Mouse (Mus musculus) thymus, postnatal 10 days (tissue): ENCODE results near the gene Lmo1.

ENCODE experiments used
- DNase-seq, 2 experiments: peaks; one replicate each; pipeline ENCODE4 v3.0.0; 2021; ENCODE audit warnings: low spot score in 2 of 2

Gene Lmo1

GRCm38 (mm10) chr7:109175670-109176625, 941 bp upstream of the Lmo1 start:
- no peak for DNase-seq

DNA sequence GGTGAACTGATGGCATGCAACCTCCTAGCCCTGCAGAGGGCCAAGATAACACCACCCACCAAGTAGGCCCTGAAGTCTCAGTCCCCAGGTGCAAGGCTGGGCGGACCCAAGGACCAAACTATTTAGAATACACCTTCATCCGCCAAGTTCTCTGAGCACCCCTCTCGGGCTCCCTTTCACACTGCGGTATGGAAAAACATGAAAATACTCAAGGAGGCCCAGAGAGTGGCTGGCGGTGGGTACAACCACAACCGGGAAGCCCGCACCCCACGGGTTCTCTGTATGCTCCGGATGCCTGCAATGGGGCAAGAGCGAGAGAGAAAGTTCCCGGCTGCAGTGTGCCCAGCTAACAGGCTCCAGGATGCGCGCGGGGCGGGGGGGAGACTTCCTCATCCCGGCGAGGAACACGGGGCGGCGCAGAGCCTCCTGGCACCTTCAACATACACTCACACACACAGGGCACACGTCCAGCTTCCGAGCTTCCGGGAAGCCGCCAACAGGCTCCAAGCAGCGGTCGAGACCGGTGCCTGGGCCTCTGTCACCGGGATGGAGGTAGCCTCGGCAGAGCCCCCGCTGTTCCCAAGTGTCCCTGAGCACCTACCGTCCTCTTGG, 564 bp downstream of the Lmo1 start:
- DNase-seq, result no peak

- no peak for DNase-seq
These were observed 3.1 kb downstream of the Lmo1 start for GRCm38 (mm10) chr7:109171874-109172273.

GRCm38 (mm10) chr7:109170441-109170820, 4.6 kb downstream of the Lmo1 start:
- DNase-seq, result peak; percentile 22 to 67

DNA sequence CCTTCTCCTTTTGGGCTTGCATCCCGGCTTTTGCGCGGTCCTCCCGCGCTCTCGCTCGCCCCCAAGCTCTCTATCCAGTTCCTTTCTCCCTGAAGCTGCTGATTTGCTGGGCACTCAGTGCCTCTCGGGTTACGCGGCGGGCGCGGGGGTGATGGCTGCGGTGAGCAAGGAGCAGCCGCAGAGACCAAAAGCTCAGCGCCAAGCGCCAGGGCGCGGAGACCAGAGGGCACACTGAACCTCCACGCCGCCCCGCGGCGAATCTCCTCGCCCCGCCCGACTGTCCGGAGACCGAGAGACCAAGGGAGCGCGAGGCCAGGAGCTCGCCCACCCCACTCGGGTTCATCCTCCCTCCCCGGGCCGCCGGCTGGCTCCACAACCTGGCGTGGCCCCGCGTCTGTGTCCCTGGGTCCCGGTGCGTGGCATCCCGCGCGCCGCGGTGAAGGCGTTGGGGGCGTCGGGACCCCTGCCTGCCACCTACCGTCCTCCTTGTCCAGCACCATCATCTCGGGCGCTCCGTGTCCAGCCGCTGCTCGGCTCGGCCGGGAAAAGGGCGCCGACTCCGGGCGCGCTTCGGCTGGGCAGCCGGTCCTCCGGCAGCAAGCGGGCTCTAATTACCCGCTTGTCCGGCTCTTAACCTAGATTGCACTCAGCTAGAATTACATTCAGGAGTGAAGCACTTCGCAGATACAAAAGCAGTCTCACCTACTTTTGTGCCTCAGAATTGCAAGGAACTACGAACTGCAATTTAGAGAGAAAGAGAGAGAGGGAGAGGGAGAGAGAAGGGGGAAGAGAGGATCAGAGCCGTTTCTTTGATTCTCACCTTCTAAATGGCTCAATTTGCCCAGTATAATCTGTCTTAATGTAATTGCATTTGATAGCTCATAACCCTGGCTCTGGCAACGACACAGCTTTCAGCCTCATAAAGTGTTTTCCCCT, 5.2 kb downstream of the Lmo1 start:
- no peak for DNase-seq

- no peak for DNase-seq
These were observed 6.3 kb downstream of the Lmo1 start for GRCm38 (mm10) chr7:109168716-109169115.

- no peak for DNase-seq
These were observed 8.9 kb downstream of the Lmo1 start for GRCm38 (mm10) chr7:109165931-109166585.

DNA sequence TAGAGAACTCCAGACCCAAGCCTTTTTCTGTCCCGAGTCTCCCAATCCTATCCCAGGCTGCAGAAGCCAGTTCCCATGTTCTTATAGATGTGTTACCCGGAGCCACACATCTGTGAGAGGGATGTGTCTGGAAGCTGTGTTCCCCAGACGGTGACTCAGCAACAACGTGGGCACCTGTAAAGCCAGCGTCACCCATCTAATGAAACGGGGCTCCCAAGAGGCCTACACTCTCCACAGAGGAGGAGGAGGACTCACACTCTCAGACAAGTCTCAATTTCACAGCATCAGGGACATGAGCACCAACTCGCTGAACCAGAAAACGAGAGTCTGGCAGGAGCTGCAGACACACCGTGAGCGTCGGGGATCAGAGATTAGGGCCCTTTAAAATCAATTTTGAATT, 20.7 kb downstream of the Lmo1 start:
- DNase-seq, result no peak

DNA sequence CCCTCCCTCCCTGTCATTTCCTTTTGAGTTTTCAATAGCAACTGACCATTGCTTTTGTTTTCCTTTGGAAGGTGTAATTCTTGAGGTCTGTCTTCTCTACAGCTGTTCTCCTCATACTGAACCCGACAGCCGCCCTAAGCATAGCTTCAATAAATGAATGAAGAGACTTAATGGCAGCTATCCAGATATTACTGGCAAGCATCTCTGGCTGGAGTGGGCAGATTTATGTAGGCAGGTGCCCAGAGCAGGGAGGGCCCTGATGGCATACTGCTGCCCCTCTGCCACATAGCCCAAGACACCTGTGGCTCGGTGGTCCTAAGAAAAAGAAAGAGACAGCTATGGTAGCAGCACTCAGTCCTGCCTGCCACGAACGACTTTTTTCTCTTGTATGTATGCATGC, 21.5 kb downstream of the Lmo1 start:
- no peak for DNase-seq

- no peak for DNase-seq
These were observed 23.9 kb downstream of the Lmo1 start for GRCm38 (mm10) chr7:109151088-109151487.

- DNase-seq, result no peak
These were observed 29.8 kb downstream of the Lmo1 start for GRCm38 (mm10) chr7:109145211-109145610.

DNA sequence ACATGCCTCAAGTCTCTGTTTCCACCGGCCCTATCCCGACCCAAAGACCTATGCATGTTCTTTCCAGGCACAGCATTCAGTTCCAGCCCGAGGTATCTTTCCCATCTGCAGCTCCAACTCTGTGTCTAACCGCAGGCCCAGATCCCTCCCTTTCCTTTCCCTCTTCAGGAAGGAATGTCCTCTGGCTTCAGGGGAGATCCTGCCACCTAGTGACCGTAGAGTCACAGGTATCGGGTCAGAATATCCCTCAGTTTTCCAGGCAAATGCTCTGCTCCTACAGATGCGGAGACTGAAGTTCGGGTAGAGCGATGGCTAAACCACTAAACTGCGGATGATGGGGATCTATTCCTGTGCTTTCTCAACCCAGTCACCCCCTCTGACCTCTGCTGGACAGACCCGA, 30.3 kb downstream of the Lmo1 start:
- no peak for DNase-seq

DNA sequence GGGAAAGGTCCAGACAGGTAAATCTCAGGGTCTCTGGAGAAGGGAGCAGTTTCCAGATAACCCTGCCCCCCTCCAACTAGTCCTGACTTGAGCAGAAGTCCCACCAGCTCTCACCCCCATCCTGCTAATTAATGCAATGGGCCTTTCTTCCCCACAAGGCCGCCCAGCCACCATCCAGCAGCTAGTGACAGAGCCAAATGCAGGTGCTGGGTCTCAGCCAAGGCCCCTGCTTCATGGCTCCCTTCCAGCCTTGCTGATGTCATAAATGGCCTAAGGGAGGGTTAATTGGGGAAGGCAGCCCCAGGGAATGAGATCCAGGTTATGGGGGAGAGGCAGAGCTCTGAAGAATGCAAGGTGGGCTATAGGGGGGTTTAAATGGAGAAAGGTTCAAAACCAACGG, 32.4 kb downstream of the Lmo1 start:
- no peak for DNase-seq

DNA sequence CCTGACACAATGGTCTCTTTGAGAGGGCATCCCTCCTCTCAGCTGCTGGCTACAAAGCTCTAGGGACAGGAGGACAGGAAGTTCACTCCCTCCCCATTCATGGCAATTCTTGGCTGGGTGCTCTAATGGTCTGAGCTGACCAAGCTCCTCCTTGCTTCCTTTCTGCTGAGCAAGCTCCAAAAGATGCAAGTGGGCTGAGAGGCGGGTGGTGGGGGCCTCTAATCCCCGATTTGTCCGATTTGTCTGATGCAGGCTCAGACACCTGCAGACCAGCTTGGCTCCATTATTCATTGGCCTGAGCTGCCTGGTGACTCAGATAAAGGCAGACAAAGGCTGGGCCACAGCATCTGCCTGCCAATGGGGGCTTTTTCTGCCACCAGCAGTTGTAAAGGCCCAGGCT, 33.3 kb downstream of the Lmo1 start:
- DNase-seq, result no peak

GRCm38 (mm10) chr7:109141054-109141453, 34.0 kb downstream of the Lmo1 start:
- DNase-seq, result no peak

DNA sequence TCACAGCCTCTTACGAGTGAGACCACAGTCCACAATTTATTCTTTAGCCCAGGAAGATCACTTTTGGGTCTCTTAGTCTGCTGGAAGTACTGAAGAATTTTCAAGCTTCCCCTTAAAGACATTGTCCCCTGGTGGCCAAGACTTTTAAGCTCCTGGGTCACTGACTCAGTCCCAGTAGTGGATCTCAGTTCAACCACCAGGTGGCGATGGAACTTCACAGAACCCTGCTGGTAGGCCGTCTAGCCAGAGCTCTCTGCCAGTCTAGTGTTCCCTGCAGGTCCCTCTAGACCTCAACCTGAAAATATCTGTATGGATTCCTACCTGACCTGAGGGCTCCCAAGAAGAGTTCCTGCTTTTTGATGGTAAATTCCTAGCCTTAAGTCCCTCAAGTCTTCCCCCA, 35.6 kb downstream of the Lmo1 start:
- DNase-seq, result peak; percentile 20 to 71

GRCm38 (mm10) chr7:109137441-109137840, 37.6 kb downstream of the Lmo1 start:
- DNase-seq, result no peak

- no peak for DNase-seq
These were observed 43.4 kb downstream of the Lmo1 start for GRCm38 (mm10) chr7:109131565-109131964.

- no peak for DNase-seq
These were observed 44.9 kb downstream of the Lmo1 start for GRCm38 (mm10) chr7:109129946-109130686.

- no peak for DNase-seq
These were observed 45.6 kb downstream of the Lmo1 start for GRCm38 (mm10) chr7:109129442-109129841.

DNA sequence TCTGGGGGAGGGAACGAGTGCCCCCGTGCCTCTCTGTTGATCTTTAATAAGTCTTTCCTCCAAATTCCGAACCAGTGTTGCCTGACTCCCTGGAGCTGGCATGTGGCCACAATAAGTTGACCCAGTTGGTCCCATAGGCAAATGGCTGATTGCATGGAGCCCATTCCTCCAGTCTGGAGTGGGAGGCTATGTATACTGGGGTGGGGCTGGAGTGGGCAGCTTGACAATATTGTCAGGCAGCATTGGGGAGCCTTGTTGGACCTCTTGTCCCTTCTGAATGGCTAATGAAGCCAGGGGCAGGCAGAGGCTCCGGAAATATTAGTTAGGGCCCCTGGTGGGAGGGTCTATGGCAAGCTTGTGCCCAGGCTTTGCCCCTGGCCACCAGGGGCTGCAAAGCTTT, 59.1 kb downstream of the Lmo1 start:
- DNase-seq, result no peak
